Mouse (Mus musculus) gastrocnemius, adult 2 months (tissue): ENCODE data around the gene Evi5. TPM values are rescaled to one million over a fixed set of nuclear protein-coding genes. Genes with fewer than 3 reads are reported as not detected.
A peak's percentile ranks its signal among the peaks of the same experiment; 100 is the strongest.

ENCODE experiments used
- DNase-seq: peaks from one replicate; pipeline ENCODE4 v3.0.0; 2022
- H3K27ac ChIP-seq: fragments of 200-600 bp; 2 replicates; pipeline ENCODE4 v1.8.1; 2022; ENCODE audit warnings: mild to moderate bottlenecking
- H3K4me3 ChIP-seq: fragments of 200-600 bp; 2 replicates; pipeline ENCODE4 v1.8.1; 2022; ENCODE audit warnings: mild to moderate bottlenecking, moderate library complexity
- CTCF ChIP-seq: fragments of 200-600 bp; IDR thresholded peaks from 2 replicates; pipeline ENCODE4 v1.8.1; 2022; ENCODE audit warnings: antibody characterized with exemption, mild to moderate bottlenecking, moderate library complexity
- intact Hi-C: fragments of 180-260 bp; cut with DNase I; formaldehyde crosslinking; loops from one replicate; pipeline ENCODE4 v1.15.1; 2025
- total RNA-seq, 2 experiments: library from RNA; stranded (reverse); gene quantifications; 2 replicates each; pipeline ENCODE4 v1.2.3; 2021

Gene Evi5
- total RNA-seq, 2 experiments from 2014 or later = 16.6 to 17.5 TPM

DNA sequence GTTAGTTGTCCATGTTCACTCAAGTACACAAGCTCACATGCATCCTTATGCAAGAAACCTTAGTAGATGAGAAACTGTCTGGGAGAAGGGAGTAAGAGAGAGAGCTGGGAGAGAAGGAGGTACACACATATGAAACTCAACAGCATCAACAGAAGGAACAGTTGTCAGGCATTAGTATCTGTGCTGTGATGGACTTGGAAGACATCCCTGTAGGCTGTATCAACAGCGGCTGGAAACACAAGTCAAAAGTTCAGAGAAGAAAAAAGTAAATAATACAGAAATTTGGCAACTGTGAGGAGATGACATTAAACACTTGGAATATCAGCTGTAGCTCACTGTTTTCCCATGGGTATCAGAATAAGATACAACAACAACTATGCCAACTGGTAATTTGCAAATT, 40.6 kb downstream of the Evi5 start:
- intact Hi-C loops = no loop called here
- Histone ChIP-seq H3K4me3 (no peak overlapping the region), H3K27ac (no peak overlapping the region)
- DNase-seq = no peak
- no peak for TF ChIP-seq CTCF

DNA sequence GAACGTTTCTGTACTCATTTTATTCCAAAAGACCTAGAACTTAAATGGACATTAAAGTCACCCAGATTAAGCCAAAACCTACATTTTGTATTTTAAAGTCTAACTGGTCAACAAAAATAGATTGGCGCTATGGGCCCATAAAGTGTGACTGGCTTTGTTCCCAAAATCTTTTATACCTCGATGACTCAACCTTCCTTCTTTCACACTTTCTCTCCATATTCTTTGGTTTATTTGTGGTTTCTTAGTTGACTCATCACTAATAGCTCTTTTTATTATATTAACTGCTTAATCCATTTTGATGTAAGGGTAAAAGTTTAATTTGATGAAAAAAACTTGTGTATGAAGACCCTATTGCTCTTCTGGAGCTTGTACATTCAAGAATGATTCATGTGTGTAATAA, 43.6 kb downstream of the Evi5 start:
- intact Hi-C loops = no loop called here
- no peak for DNase-seq
- H3K27ac ChIP-seq = no peak overlapping the region
- no peak overlapping the region for H3K4me3 ChIP-seq
- no peak for TF ChIP-seq CTCF

DNA sequence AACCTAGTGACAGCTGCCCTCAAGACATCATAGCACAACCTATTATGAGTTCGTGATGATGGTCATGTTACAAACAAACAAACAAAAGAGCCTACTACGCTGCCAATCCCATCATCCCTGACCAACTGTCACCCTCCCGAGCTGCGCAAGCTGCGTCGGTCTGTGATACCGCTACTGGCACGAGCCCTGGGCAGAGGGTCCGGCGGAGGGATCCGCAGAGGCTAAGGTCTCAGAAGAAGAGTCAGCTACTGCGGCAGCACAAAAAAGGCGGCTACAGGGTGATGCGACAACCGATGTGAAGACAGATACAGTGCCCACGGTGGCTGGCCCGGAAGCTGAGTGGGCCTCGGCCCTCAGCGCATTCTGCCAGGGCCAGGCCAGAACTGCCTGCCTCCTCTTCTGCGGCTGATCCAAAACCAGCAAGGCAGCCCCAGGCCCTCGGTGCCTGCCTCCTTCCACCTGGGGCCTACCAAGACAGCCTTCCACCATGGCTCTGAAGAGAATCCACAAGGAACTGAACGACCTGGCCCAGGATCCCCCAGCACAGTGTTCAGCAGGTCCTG, 44.8 kb downstream of the Evi5 start, which contains the start of gene Ube2d2b:
TSS of gene Ube2d2b (plus strand) at position 102 of the 563 bp plus-strand sequence.
- intact Hi-C loops = no loop called here
- Histone ChIP-seq H3K4me3 (no peak within 1 kb of the TSS), H3K27ac (no peak within 1 kb of the TSS)
- DNase-seq = no peak
- TF ChIP-seq CTCF = no peak

DNA sequence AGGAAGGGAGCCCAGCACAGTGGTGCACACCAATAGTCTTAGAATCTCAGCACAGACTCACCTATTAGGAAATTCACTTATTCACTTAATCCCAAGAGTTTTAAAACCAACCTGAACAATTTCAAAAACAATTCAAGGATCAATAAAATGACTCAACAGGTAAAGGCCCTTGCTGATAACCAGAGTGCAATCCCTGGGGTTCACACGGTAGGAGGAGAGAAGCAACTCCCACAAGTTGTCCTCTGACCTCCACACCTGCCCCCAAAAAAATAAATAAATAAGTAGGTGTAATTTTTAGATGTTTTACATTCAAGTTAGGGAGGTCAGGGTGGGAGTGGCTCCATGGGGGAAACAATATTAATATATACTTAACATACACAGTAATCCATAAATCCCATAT, 52.4 kb downstream of the Evi5 start:
- no peak for DNase-seq
- no peak overlapping the region for H3K27ac ChIP-seq
- no peak overlapping the region for H3K4me3 ChIP-seq
- no peak for TF ChIP-seq CTCF
- intact Hi-C loops = no loop called here

DNA sequence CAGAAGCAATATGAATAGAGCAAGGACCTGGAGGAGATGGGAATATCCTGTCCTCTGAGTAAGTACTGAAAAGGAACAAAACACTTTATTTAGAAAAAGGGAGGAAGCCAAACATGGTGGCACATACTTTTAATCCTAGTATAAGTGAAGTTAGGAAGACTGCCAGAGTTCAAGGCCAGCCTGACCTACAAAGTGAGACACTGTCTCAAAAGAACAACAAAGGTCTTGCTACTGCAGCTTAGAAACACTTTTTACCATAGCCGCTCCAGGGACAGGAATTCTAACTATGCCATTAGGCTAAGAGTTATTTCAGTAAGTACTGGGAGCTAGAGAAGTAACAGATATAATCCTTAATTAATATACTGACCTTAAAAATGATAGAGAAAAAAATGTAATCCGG, 60.3 kb downstream of the Evi5 start:
- no peak overlapping the region for H3K27ac ChIP-seq

GRCm38 (mm10) chr5:107807496-107807895, 67.4 kb downstream of the Evi5 start:
- intact Hi-C loops = no loop called here
- peak; percentile 71 for DNase-seq
- H3K4me3 ChIP-seq = no peak overlapping the region
- 0 out of 2 replicates have a peak overlapping the region, but pooled peaks have one; percentile 24 for H3K27ac ChIP-seq
- TF ChIP-seq CTCF = no peak

More for the DNA sequence above, 60.3 kb downstream of the Evi5 start:
- intact Hi-C loops = no loop called here
- no peak for TF ChIP-seq CTCF
- H3K4me3 ChIP-seq = no peak overlapping the region
- DNase-seq = no peak

DNA sequence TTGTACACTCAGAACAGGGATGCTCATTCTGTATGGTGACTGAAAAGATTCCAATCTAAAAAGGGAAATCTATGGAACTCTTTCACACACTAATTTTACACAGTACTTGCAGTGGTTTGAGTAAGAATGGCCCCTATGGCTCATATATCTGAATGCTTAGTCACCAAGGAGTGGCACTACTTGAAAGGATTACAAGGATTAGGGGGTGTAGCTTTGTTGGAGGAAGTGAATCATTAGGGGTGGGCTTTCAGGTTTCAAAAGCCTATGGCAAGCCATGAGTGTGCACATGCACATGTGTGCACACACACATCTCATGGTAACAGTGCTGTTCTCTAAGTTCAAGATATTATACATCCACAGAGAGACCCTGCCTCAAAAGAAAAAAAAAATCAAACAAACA, 72.3 kb downstream of the Evi5 start:
- TF ChIP-seq CTCF = no peak
- intact Hi-C loops = no loop called here
- Histone ChIP-seq H3K27ac (no peak overlapping the region), H3K4me3 (no peak overlapping the region)
- no peak for DNase-seq

- Histone ChIP-seq H3K27ac (no peak overlapping the region), H3K4me3 (no peak overlapping the region)
- no peak for TF ChIP-seq CTCF
- DNase-seq = no peak
- intact Hi-C loops = no loop called here
These were observed 73.7 kb downstream of the Evi5 start for GRCm38 (mm10) chr5:107801234-107801633.

DNA sequence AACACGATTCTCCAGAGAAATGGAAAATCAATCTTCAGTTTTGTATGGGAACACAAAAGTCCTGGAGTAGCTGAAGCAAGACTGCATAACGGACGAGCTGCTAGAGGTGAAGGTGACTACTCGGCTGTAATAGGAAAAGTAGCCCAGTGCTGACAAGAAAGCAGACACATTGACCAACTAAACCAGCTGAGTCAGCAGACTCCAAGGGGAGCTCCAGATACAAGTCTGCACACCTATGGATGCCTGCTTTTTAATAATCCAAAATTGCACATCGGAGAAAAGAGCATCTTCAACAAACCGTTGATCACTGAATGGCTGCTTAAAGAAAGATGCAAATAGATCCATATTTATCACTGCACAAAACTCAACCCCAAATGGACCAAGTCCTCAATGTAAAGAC, 76.6 kb downstream of the Evi5 start:
- no peak for DNase-seq
- intact Hi-C loops = no loop called here
- no peak for TF ChIP-seq CTCF
- H3K4me3 ChIP-seq = no peak overlapping the region
- no peak overlapping the region for H3K27ac ChIP-seq

DNA sequence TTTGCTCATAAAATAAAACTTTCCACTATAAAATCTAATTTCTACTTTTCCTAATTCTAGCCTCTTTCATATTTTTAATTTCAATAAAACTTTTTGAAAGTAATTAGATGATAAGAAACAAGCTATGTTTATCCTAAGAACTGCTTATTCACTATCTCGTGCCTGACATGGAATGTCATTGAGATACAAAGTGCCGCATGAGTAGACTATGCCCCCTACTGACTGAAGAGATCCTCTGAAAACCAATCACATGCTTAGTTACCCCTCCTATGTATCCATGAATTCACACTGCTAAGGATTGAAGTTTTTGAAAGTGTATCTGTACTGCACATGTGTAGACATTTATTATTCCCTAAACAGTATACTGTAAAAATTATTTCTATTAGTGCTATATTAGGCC, 81.0 kb downstream of the Evi5 start:
- peak; percentile 48 for TF ChIP-seq CTCF
- DNase-seq = no peak
- Histone ChIP-seq H3K27ac (no peak overlapping the region), H3K4me3 (no peak overlapping the region)
- intact Hi-C loops = loop anchor here (5.0 kb wide), 1 partner anchor 98 kb away; no protein-coding TSS in a partner anchor

DNA sequence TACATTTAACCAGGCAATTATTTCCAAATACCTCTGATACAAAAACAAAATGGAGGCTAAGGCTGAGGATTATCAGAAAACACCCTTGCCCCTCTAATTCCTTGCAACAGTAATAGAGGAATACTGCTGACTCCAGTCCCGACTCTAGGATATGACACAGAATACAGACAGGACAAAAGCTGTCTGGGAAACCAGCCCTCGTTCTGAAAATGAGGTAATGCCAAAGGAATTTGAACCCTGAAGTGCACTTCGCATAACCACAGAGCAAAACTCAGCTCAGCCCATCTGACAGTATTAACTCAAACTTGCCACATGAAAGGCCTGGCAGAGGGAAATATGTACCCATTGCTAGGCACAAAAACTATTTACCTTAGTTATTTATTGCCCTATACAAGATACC, 81.6 kb downstream of the Evi5 start:
- H3K27ac ChIP-seq = no peak overlapping the region
- no peak overlapping the region for H3K4me3 ChIP-seq
- no peak for DNase-seq
- intact Hi-C loops = loop anchor here (5.0 kb wide), 1 partner anchor 99 kb away; no protein-coding TSS in a partner anchor
- TF ChIP-seq CTCF = no peak

- no peak overlapping the region for H3K4me3 ChIP-seq
- H3K27ac ChIP-seq = no peak overlapping the region
- no peak for TF ChIP-seq CTCF
- intact Hi-C loops = loop anchor here (5.0 kb wide), 1 partner anchor 100 kb away; no protein-coding TSS in a partner anchor
- DNase-seq = no peak
These were observed 82.4 kb downstream of the Evi5 start for GRCm38 (mm10) chr5:107792516-107792915.

DNA sequence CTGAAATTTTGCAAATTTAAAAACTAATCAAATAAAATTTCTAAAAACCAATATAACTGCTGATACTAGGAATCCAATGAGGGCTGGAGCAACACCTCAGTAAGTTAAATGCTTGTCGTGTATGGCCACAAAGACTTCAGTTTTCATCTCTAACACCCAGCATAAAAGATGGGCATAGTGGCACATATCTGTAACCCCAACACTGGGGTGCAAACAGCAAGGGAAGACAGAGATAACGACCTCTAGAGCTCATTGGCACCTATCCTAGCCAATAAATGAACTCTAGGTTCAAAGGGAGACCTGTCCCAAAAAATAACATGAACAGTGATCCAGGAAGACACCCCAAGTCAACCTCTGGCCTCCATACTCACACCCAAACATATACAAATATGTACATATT, 82.9 kb downstream of the Evi5 start:
- intact Hi-C loops = loop anchor here (5.0 kb wide), 1 partner anchor 100 kb away; no protein-coding TSS in a partner anchor
- Histone ChIP-seq H3K27ac (no peak overlapping the region), H3K4me3 (no peak overlapping the region)
- DNase-seq = no peak
- no peak for TF ChIP-seq CTCF

DNA sequence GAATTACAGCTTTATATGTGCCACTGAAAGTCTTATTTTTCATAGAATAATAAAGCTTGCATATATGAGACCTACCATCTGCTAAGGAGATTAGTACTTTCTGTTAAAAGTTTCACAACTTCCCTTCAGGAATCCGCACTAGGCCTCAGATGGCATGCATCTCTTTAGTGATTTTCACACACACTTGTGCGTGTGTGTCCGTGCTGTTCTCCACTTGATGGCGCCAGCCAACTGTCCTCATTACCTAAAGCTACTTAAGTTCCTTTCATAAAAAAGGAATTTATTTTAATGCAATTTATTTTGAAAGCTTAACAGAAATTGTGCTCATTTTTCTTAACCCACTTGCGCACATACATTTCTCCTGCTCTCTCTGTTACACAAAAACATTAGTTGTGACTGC, 85.4 kb downstream of the Evi5 start:
- no peak overlapping the region for H3K27ac ChIP-seq
- no peak overlapping the region for H3K4me3 ChIP-seq
- peak; percentile 53 for TF ChIP-seq CTCF
- DNase-seq = no peak
- intact Hi-C loops = no loop called here
